Mouse (Mus musculus) layer of hippocampus, adult 2 months (tissue): ENCODE measurements at regions not wholly inside any gene's neighbourhood (a gene's known extent, or its start where the extent isn't known, plus 50 kb on each side); places are given as distances from the start of the nearest gene placed in this dataset.

Source experiments
- DNase-seq, 2 experiments: peaks; one replicate each; pipeline ENCODE4 v3.0.0; 2022; ENCODE audit warnings: low spot score in 2 of 2
- H3K27ac ChIP-seq: fragments of 200-600 bp; 2 replicates; pipeline ENCODE4 v1.8.1; 2022
- H3K4me3 ChIP-seq: fragments of 200-600 bp; 2 replicates; pipeline ENCODE4 v1.8.1; 2022; ENCODE audit warnings: mild to moderate bottlenecking
- CTCF ChIP-seq: fragments of 200-600 bp; conservative IDR thresholded peaks from 2 replicates; pipeline ENCODE4 v1.8.1; 2022; ENCODE audit warnings: antibody characterized with exemption, mild to moderate bottlenecking, moderate library complexity

DNA sequence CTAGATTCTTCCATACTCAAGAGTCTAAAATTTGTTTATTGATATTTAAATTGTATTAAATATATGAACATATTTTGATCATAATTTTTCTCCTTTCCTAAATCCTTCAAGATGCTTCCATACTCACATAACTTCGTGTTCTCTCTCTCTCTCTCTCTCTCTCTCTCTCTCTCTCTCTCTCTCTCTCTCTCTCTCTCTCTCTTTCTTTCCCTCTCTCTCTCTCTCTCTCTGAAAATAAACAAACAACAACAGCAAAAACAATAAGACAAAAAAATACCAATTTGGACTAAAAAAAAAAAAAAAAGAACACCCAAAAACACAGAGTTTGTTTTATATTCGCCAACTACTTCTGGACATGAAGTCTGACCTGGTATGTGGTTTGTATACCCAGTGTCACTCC is 404.2 kb downstream of the Ndufa4 start:
- H3K27ac ChIP-seq, result no peak overlapping the region
- no peak for TF ChIP-seq CTCF
- DNase-seq, result no peak
- H3K4me3 ChIP-seq, result no peak overlapping the region

- no peak for TF ChIP-seq CTCF
- DNase-seq, result no peak
Measured at GRCm38 (mm10) chr6:11494427-11494826, 412.9 kb downstream of the Ndufa4 start.

DNA sequence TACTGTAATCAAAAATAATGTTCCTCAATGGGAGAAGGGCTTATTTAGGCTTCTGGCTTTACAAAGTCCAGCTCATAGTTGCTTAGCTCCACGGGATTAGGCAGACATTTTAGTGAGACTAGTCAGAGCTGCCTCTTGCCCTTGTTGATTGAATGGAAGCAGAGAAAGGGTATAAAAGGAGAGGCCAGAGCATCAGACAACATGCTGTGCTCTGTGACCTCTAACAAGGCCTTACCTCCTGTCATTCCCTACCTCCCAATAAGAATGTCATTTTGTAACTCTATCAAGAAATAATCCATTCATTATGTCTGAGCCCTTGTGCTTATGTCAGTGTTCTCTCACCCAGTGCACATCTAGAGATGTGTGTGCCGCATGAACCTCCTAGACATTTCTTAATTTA is 430.3 kb downstream of the Ndufa4 start:
- no peak for DNase-seq
- Histone ChIP-seq H3K27ac (no peak overlapping the region), H3K4me3 (no peak overlapping the region)
- TF ChIP-seq CTCF, result no peak

More at GRCm38 (mm10) chr6:11494427-11494826, 412.9 kb downstream of the Ndufa4 start:
- Histone ChIP-seq H3K4me3 (no peak overlapping the region), H3K27ac (no peak overlapping the region)
